Mouse (Mus musculus) liver, postnatal 0 days (tissue): ENCODE measurements around the gene Mta1.

Experiments used
- CTCF ChIP-seq: sonication (generic); IDR thresholded peaks from 2 replicates; pipeline ENCODE4 v1.5.1; 2016; ENCODE audit warnings: antibody characterized with exemption, low read depth
- EP300 ChIP-seq: IDR thresholded peaks from 2 replicates; pipeline ENCODE4 v1.6.1; 2016; ENCODE audit warnings: antibody characterized with exemption, low read depth, mild to moderate bottlenecking

- TF ChIP-seq CTCF (no peak), EP300 (peak; percentile 95)
These were observed 9.5 kb downstream of the Mta1 start for GRCm38 (mm10) chr12:113107431-113108124.
